Mouse (Mus musculus) cortical plate, adult 2 months (tissue): ENCODE measurements around the gene Itgad.
"Not testable (repeated sequence)": the region's sequence is repeated elsewhere in the genome, so short reads cannot be mapped to it uniquely, and the experiment has no call there.

Source experiments
- CTCF ChIP-seq: fragments of 200-500 bp; IDR thresholded peaks from 2 replicates; pipeline ENCODE4 v1.5.1; 2011; ENCODE audit warnings: mild to moderate bottlenecking, control low read depth, low read length; ENCODE audit not compliant: insufficient read depth; ENCODE audit errors: extremely low read depth
- POLR2A ChIP-seq: fragments of 200-500 bp; IDR thresholded peaks from 2 replicates; pipeline ENCODE4 v1.6.1; 2011; ENCODE audit warnings: mild to moderate bottlenecking, low read length, control low read depth; ENCODE audit not compliant: insufficient read depth; ENCODE audit errors: extremely low read depth

- TF ChIP-seq CTCF, POLR2A: not testable (repeated sequence)
These were observed 4.6 kb downstream of the Itgad start for GRCm38 (mm10) chr7:128158688-128159354.
